9 mouse cellular contexts compared by ENCODE assay signal in the genomic region with DNA sequence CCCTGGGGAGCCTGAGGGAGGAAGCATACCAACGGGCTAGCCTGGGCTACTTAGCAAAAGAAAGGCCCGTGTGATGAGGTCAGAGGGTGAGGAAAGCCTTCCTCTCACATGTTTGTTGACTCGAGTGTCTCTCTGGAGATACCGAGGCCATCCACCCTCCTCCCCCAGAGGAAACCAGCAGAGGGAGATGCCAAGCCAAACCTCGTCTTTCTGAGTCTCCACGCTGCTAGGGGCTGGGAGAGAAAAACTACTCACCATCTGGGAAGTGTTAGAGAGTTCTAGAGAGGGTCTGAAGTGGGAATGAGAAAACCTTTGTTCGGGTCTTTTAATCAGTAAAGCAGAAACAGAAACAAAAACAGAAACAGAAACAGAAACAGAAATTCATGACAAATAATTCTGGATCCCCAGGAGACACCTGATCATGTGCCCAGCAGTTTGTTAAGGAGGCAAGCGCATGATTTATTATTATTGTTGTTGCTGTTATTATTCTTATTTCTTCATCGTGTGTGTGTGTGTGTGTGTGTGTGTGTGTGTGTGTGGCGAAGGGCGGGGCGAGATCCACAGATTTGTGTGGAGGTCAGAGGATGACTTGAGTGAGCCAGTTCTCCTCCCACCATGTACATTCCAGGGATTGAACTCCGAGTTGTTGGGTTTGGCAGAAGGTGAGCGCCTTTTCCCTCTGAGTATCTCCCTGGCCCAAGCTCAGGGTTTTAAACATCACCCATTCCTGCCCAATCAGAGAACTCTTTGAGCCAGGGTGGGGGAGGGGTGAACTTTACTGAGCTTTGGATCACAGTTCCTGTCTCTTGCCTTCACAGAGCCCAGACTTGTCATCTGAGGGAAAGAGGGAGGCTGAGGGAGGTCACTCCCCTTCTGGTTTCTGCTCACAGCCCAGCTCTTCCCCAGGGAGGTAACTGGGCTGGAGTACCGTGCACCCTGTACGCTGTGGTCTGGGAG.
A peak's percentile ranks its signal among the peaks of the same experiment; 100 is the strongest.
DNase-seq lines count a peak whose midpoint lies in the region; ATAC-seq lines count a peak whose summit lies in the region.
"Had no signal": no experiment of that assay in that cellular context is flagged by ENCODE, and none has a peak within 500 bp of the region (broad histone marks: within the 10 kb centered on the region; RNA-seq: fewer than 3 reads in every experiment).

No protein-coding gene starts in this region.

- no peak overlapping the region for H3K4me2 ChIP-seq in neural tube, embryonic 15.5 days
- no peak overlapping the region for H3K4me2 ChIP-seq in intestine, embryonic 16.5 days (ENCODE audit: low read depth, low read length)
- H3K4me2 ChIP-seq: liver, embryonic 15.5 days had no signal

- H3K9ac ChIP-seq in neural tube, embryonic 15.5 days (replicated peaks), result no peak overlapping the region
- H3K9ac ChIP-seq in intestine, embryonic 16.5 days (ENCODE audit: low read depth, low read length), result no peak overlapping the region
- H3K9ac ChIP-seq: liver, embryonic 15.5 days had no signal

- H3K4me3 ChIP-seq in neural tube, embryonic 15.5 days (replicated peaks), result no peak overlapping the region
- H3K4me3 ChIP-seq in intestine, embryonic 16.5 days (ENCODE audit: low read length), result no peak overlapping the region
- H3K4me3 ChIP-seq: liver, embryonic 15.5 days had no signal

- peaks cover 31% of the 10 kb centered on the region for H3K4me1 ChIP-seq in neural tube, embryonic 15.5 days
- peaks cover 28% of the 10 kb centered on the region for H3K4me1 ChIP-seq in intestine, embryonic 16.5 days (ENCODE audit: control insufficient read depth, insufficient read depth, low read length)

- no peaks in the 10 kb centered on the region for H3K9me3 ChIP-seq in neural tube, embryonic 15.5 days (replicated peaks)
- H3K9me3 ChIP-seq in intestine, embryonic 16.5 days (ENCODE audit: control insufficient read depth, low read length), result no peaks in the 10 kb centered on the region
- H3K9me3 ChIP-seq: liver, embryonic 15.5 days had no signal

- 80% methylated on average over 16 of the region's 16 CpGs for WGBS in neural tube, embryonic 15.5 days
- 65% methylated on average over 16 of the region's 16 CpGs for WGBS in intestine, embryonic 16.5 days

- H3K27ac ChIP-seq in neural tube, embryonic 15.5 days (replicated peaks), result peak overlapping the region; percentile 28
- H3K27ac ChIP-seq in intestine, embryonic 16.5 days (ENCODE audit: low read length), result 0 out of 2 replicates have a peak overlapping the region, but pooled peaks have one; percentile 25
- H3K27ac ChIP-seq: liver, embryonic 15.5 days had no signal

- no peaks in the 10 kb centered on the region for H3K27me3 ChIP-seq in neural tube, embryonic 15.5 days (replicated peaks)
- no peaks in the 10 kb centered on the region for H3K27me3 ChIP-seq in intestine, embryonic 16.5 days (replicated peaks; ENCODE audit: control insufficient read depth, insufficient read depth, low read length)
- H3K27me3 ChIP-seq: liver, embryonic 15.5 days had no signal

- DNase-seq in neural tube, embryonic 10.5 days (ENCODE audit: extremely low spot score, low spot score), result no peak
- DNase-seq in fat pad, adult 2 months (ENCODE audit: extremely low read depth, low read depth, low spot score), result peak; percentile 99
- DNase-seq in lung, postnatal 10 days, result peak; percentile 77
- DNase-seq in right cerebral cortex, postnatal 4 days, result no peak
- no peak for DNase-seq in cerebellum, adult 9-11 months
- no peak for DNase-seq in right cerebral cortex, postnatal 25 days

- H3K36me3 ChIP-seq in neural tube, embryonic 15.5 days, result no peaks in the 10 kb centered on the region
- H3K36me3 ChIP-seq in intestine, embryonic 16.5 days (ENCODE audit: control insufficient read depth, insufficient read depth, low read length), result no peaks in the 10 kb centered on the region
- H3K36me3 ChIP-seq: liver, embryonic 15.5 days had no signal

- ATAC-seq in neural tube, embryonic 15.5 days (ENCODE audit: low FRiP score), result no peak
- 0 out of 2 replicates have a peak, but pooled peaks have one; percentile 7 for ATAC-seq in intestine, embryonic 16.5 days

Comparison
In these comparisons a context has a peak if more than half of its experiments do, and no peak if none do; other contexts are left out.
1. DNase-seq: peak in fat pad, adult 2 months (single experiment) and lung, postnatal 10 days (single experiment); none in neural tube, embryonic 10.5 days (single experiment), right cerebral cortex, postnatal 4 days (single experiment), cerebellum, adult 9-11 months (single experiment) and right cerebral cortex, postnatal 25 days (single experiment).